Mouse (Mus musculus) testis, adult 2 months (tissue): ENCODE measurements around the gene Ptpn14.

ENCODE experiments used
- CTCF ChIP-seq: fragments of 200-500 bp; IDR thresholded peaks from 2 replicates; pipeline ENCODE4 v1.5.1; 2012; ENCODE audit warnings: low read depth, mild to moderate bottlenecking, inconsistent platforms, low read length, moderate library complexity; ENCODE audit not compliant: control insufficient read depth, insufficient read depth, insufficient replicate concordance
- POLR2A ChIP-seq: fragments of 200-500 bp; IDR thresholded peaks from 2 replicates; pipeline ENCODE4 v1.6.1; 2012; ENCODE audit warnings: low read depth, mild to moderate bottlenecking, inconsistent platforms, low read length, moderate library complexity; ENCODE audit not compliant: control insufficient read depth

- no peak for TF ChIP-seq POLR2A
- TF ChIP-seq CTCF: no peak
Measured at GRCm38 (mm10) chr1:189688388-189688750, 39.7 kb upstream of the Ptpn14 start.
